Mouse (Mus musculus) liver, adult 2 months (tissue): ENCODE data around the gene Comt.

ENCODE experiments used
- CTCF ChIP-seq: fragments of 200-500 bp; IDR thresholded peaks from 2 replicates; pipeline ENCODE4 v1.5.1; 2011; ENCODE audit warnings: low read depth, low read length, control low read depth
- POLR2A ChIP-seq: fragments of 200-500 bp; IDR thresholded peaks from 2 replicates; pipeline ENCODE4 v1.6.1; 2011; ENCODE audit warnings: low read length, control low read depth; ENCODE audit not compliant: insufficient read depth; ENCODE audit errors: extremely low read depth

DNA sequence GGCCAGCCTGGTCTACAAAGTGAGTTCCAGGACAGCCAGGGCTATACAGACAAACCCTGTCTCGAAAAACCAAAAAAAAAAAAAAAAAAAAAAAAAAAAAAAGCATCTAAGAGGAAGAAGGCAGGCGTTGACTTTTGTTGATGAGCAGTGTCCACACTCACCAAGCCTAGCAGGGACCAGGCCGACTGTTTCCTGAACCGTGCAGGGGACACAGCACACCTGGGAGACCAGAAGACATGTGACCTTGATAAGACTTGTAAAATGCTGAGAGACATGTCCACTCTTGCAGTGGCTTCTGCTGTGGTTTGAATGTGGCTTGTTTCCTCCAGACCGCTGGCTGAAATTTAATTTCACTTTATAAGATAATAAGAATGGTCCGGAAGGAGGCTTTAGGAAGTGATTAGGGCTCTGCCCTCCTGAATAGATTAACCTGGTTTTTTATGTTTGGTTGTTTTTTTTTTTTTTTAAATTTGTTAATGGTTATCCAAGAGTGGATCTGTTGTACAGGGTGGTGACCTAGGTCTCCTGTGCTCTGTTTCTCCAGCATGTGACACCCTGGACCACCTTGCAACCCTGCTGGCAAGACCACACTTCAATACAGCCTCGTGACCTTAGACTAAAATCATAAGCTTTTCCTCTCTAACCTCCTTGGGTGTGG is 50.2 kb downstream of the Comt start:
- no peak for TF ChIP-seq POLR2A
- TF ChIP-seq CTCF = no peak
